18 mouse cellular contexts compared by ENCODE assay signal in genomic region chr10:67111044-67111798, GRCm38 (mm10). TPM values are rescaled to one million over a fixed set of nuclear protein-coding genes. Genes with fewer than 3 reads are reported as not detected.
A peak's percentile ranks its signal among the peaks of the same experiment; 100 is the strongest.
DNase-seq lines count a peak whose midpoint lies in the region; ATAC-seq and TF ChIP-seq lines count a peak whose summit lies in the region.
"Had no signal": no experiment of that assay in that cellular context is flagged by ENCODE, and none has a peak within 500 bp of the region (broad histone marks: within the 10 kb centered on the region; RNA-seq: fewer than 3 reads in every experiment).

No protein-coding gene starts in this region.

- ATAC-seq in kidney, embryonic 15.5 days (replicated peaks; ENCODE audit: low FRiP score): no peak
- 0 out of 2 replicates have a peak, but pooled peaks have one; percentile 27 for ATAC-seq in midbrain, embryonic 12.5 days (ENCODE audit: low FRiP score, low read depth)
- ATAC-seq in liver, postnatal 0 days: 0 out of 2 replicates have a peak, but pooled peaks have one; percentile 24
- ATAC-seq: Patski had no signal

- no peaks in the 10 kb centered on the region for H3K27me3 ChIP-seq in kidney, embryonic 15.5 days
- no peaks in the 10 kb centered on the region for H3K27me3 ChIP-seq in midbrain, embryonic 12.5 days
- H3K27me3 ChIP-seq in midbrain, embryonic 10.5 days (ENCODE audit: low read depth, poor library complexity, severe bottlenecking): no peaks in the 10 kb centered on the region
- H3K27me3 ChIP-seq in liver, postnatal 0 days (ENCODE audit: insufficient read depth, low read length): no peaks in the 10 kb centered on the region
- H3K27me3 ChIP-seq: embryonic facial prominence, embryonic 15.5 days; Patski had no signal

- 0 out of 2 replicates have a peak overlapping the region, but pooled peaks have one; percentile 3 for H3K27ac ChIP-seq in kidney, embryonic 15.5 days
- no peak overlapping the region for H3K27ac ChIP-seq in midbrain, embryonic 12.5 days (replicated peaks)
- H3K27ac ChIP-seq in midbrain, embryonic 10.5 days (replicated peaks): no peak overlapping the region
- H3K27ac ChIP-seq in liver, postnatal 0 days (ENCODE audit: low read depth): no peak overlapping the region
- H3K27ac ChIP-seq: embryonic facial prominence, embryonic 15.5 days; forebrain, embryonic 10.5 days had no signal

- peak; percentile 28 to 32 for DNase-seq in gastrocnemius, adult 8-10 months (ENCODE audit: low spot score in 2 of 2)
- DNase-seq in gastrocnemius, postnatal 10 days: no peak
- DNase-seq in kidney, postnatal 25 days: no peak
- DNase-seq in midbrain, embryonic 10.5 days (ENCODE audit: low spot score): no peak
- DNase-seq in liver, postnatal 0 days: no peak
- DNase-seq: adrenal gland, postnatal 25 days; B cell, adult 2 months; cerebellum, adult 9-10 months; heart, adult 18-20 months; kidney, adult 9 months; left cerebral cortex, postnatal 4 days; lung, adult 2 months; thymus, postnatal 4 days had no signal

- no peak overlapping the region for H3K4me2 ChIP-seq in kidney, embryonic 15.5 days
- H3K4me2 ChIP-seq in midbrain, embryonic 12.5 days (replicated peaks): no peak overlapping the region
- no peak overlapping the region for H3K4me2 ChIP-seq in liver, postnatal 0 days (ENCODE audit: low read depth, low read length)
- H3K4me2 ChIP-seq: embryonic facial prominence, embryonic 15.5 days had no signal

- H3K4me3 ChIP-seq in kidney, embryonic 15.5 days (replicated peaks): no peak overlapping the region
- H3K4me3 ChIP-seq in midbrain, embryonic 12.5 days: no peak overlapping the region
- H3K4me3 ChIP-seq in midbrain, embryonic 10.5 days: no peak overlapping the region
- H3K4me3 ChIP-seq in liver, postnatal 0 days (ENCODE audit: low read depth, low read length): no peak overlapping the region
- H3K4me3 ChIP-seq: embryonic facial prominence, embryonic 15.5 days; forebrain, embryonic 10.5 days had no signal

- H3K9me3 ChIP-seq in kidney, embryonic 15.5 days (replicated peaks): no peaks in the 10 kb centered on the region
- no peaks in the 10 kb centered on the region for H3K9me3 ChIP-seq in midbrain, embryonic 12.5 days
- H3K9me3 ChIP-seq in midbrain, embryonic 10.5 days (replicated peaks): no peaks in the 10 kb centered on the region
- H3K9me3 ChIP-seq in liver, postnatal 0 days (ENCODE audit: low read length): no peaks in the 10 kb centered on the region
- H3K9me3 ChIP-seq: embryonic facial prominence, embryonic 15.5 days; forebrain, embryonic 10.5 days had no signal

- H3K4me1 ChIP-seq in kidney, embryonic 15.5 days: peaks cover 76% of the 10 kb centered on the region
- H3K4me1 ChIP-seq in midbrain, embryonic 12.5 days: peaks cover 51% of the 10 kb centered on the region
- peaks cover 55% of the 10 kb centered on the region for H3K4me1 ChIP-seq in midbrain, embryonic 10.5 days
- peaks cover 28% of the 10 kb centered on the region for H3K4me1 ChIP-seq in liver, postnatal 0 days (ENCODE audit: insufficient read depth)

- TF ChIP-seq EP300 in liver, postnatal 0 days (IDR thresholded peaks at IDR 0.05; ENCODE audit: low read depth): no peak

- no peak for TF ChIP-seq CTCF in liver, postnatal 0 days (IDR thresholded peaks at IDR 0.05; ENCODE audit: low read depth)

- H3K9ac ChIP-seq in kidney, embryonic 15.5 days: no peak overlapping the region
- no peak overlapping the region for H3K9ac ChIP-seq in midbrain, embryonic 12.5 days (replicated peaks)
- H3K9ac ChIP-seq in liver, postnatal 0 days (replicated peaks): no peak overlapping the region
- H3K9ac ChIP-seq: embryonic facial prominence, embryonic 15.5 days had no signal

- H3K36me3 ChIP-seq in kidney, embryonic 15.5 days: peaks cover 14% of the 10 kb centered on the region
- no peaks in the 10 kb centered on the region for H3K36me3 ChIP-seq in midbrain, embryonic 12.5 days
- H3K36me3 ChIP-seq in midbrain, embryonic 10.5 days: peaks cover 16% of the 10 kb centered on the region
- H3K36me3 ChIP-seq in liver, postnatal 0 days (replicated peaks; ENCODE audit: insufficient read depth, low read length): 0 out of 2 replicates have a peak, but pooled peaks cover 2% of the 10 kb centered on the region

- WGBS in kidney, embryonic 15.5 days: 60% methylated on average over 14 of the region's 14 CpGs
- WGBS in midbrain, embryonic 12.5 days: 71% methylated on average over 14 of the region's 14 CpGs
- WGBS in midbrain, embryonic 10.5 days: 88% methylated on average over 14 of the region's 14 CpGs
- 79% methylated on average over 14 of the region's 14 CpGs for WGBS in liver, postnatal 0 days (ENCODE audit: insufficient replicate concordance)

RNA-seq across cellular contexts. Expression of gene Reep3, which starts 14.5 kb away (rescaled TPM):
- total RNA-seq in gastrocnemius, adult 8-10 months (2022): 1 to 10 TPM; 7.6 to 9.3 (median 9.0) TPM
- total RNA-seq in gastrocnemius, postnatal 10 days (2021): 10 to 100 TPM; 21.9 to 27.2 TPM
- polyA plus RNA-seq in kidney, embryonic 15.5 days (2015; fragmentation: Nextera tagmentation; extraction: Ambion mirVana): 47.0 and 49.1 TPM in 2 replicates
- polyA plus RNA-seq in midbrain, embryonic 12.5 days (2016; fragmentation: Nextera tagmentation; extraction: Ambion mirVana): 46.0 and 48.4 TPM in 2 replicates
- 31.7 and 36.7 TPM in 2 replicates for polyA plus RNA-seq in midbrain, embryonic 10.5 days (2016; fragmentation: Nextera tagmentation; extraction: Ambion mirVana)
- 18.5 and 19.6 TPM in 2 replicates for polyA plus RNA-seq in liver, postnatal 0 days (2015; fragmentation: Nextera tagmentation; extraction: Ambion mirVana)

RNA-seq across cellular contexts. Expression of gene Jmjd1c, which starts 15.3 kb away (rescaled TPM):
- 10 to 100 TPM; 22.0 to 26.9 (median 22.7) TPM for total RNA-seq in gastrocnemius, adult 8-10 months (2022)
- 10 to 100 TPM; 33.0 to 48.7 TPM for total RNA-seq in gastrocnemius, postnatal 10 days (2021)
- 38.0 and 42.6 TPM in 2 replicates for polyA plus RNA-seq in kidney, embryonic 15.5 days (2015; fragmentation: Nextera tagmentation; extraction: Ambion mirVana)
- 54.2 and 56.5 TPM in 2 replicates for polyA plus RNA-seq in midbrain, embryonic 12.5 days (2016; fragmentation: Nextera tagmentation; extraction: Ambion mirVana)
- polyA plus RNA-seq in midbrain, embryonic 10.5 days (2016; fragmentation: Nextera tagmentation; extraction: Ambion mirVana): 27.1 and 28.4 TPM in 2 replicates
- polyA plus RNA-seq in liver, postnatal 0 days (2015; fragmentation: Nextera tagmentation; extraction: Ambion mirVana): 15.0 and 15.7 TPM in 2 replicates

Comparison
In these comparisons a context has a peak if more than half of its experiments do, and no peak if none do; other contexts are left out.
1. DNase-seq: peak in gastrocnemius, adult 8-10 months (2 of 2); none in gastrocnemius, postnatal 10 days (single experiment), kidney, postnatal 25 days (0 of 2), midbrain, embryonic 10.5 days (single experiment) and liver, postnatal 0 days (single experiment).